Mouse (Mus musculus) brown adipose tissue, adult 24 weeks (tissue): ENCODE results near the gene Mapk12. TPM values are rescaled to one million over a fixed set of nuclear protein-coding genes. Genes with fewer than 3 reads are reported as not detected.

Source experiments
- polyA plus RNA-seq: library from polyadenylated mRNA; stranded (reverse); fragments of >200 nt; gene quantifications from 2 replicates; pipeline ENCODE4 v1.2.4, GENCODE M21; 2012; ENCODE audit not compliant: missing spikeins, insufficient read depth, insufficient read length

Mapk12 gene
- polyA plus RNA-seq, 1 experiment: 6.6 TPM

Other genes with a start within 250 kb of the Mapk12 start
- not detected in 2 replicates for gene Ttll8, start 186.3 kb downstream of the Mapk12 start, polyA plus RNA-seq
- not detected in 2 replicates for gene Mlc1, start 161.7 kb downstream of the Mapk12 start, polyA plus RNA-seq
- gene Mov10l1, start 157.8 kb downstream of the Mapk12 start, polyA plus RNA-seq: not detected in 2 replicates
- gene Panx2, start 81.0 kb downstream of the Mapk12 start, polyA plus RNA-seq: not detected in 2 replicates
- 20.4 and 23.3 TPM in 2 replicates for gene Trabd, start 65.6 kb downstream of the Mapk12 start, polyA plus RNA-seq
- 26.1 and 34.7 TPM in 2 replicates for gene Selenoo, start 51.6 kb downstream of the Mapk12 start, polyA plus RNA-seq
- 3.9 and 6.1 TPM in 2 replicates for gene Tubgcp6, start 17.6 kb downstream of the Mapk12 start, polyA plus RNA-seq
- gene Hdac10, start 12.0 kb downstream of the Mapk12 start, polyA plus RNA-seq: 4.6 and 6.8 TPM in 2 replicates
- 1.1 and 2.5 TPM in 2 replicates for gene Mapk11, start 8.9 kb upstream of the Mapk12 start, polyA plus RNA-seq
- 5.4 and 7.5 TPM in 2 replicates for gene Plxnb2, start 40.1 kb upstream of the Mapk12 start, polyA plus RNA-seq
- 1.8 and 2.2 TPM in 2 replicates for gene Dennd6b, start 55.8 kb upstream of the Mapk12 start, polyA plus RNA-seq
- gene Ppp6r2, start 70.8 kb upstream of the Mapk12 start, polyA plus RNA-seq: 23.0 and 25.7 TPM in 2 replicates
- 23.6 and 24.4 TPM in 2 replicates for gene Sbf1, start 174.6 kb upstream of the Mapk12 start, polyA plus RNA-seq
- gene Adm2, start 182.0 kb upstream of the Mapk12 start, polyA plus RNA-seq: not detected in 2 replicates
- gene Miox, start 193.7 kb upstream of the Mapk12 start, polyA plus RNA-seq: not detected in 2 replicates
- 10.6 and 12.7 TPM in 2 replicates for gene Lmf2, start 215.0 kb upstream of the Mapk12 start, polyA plus RNA-seq
- gene Ncaph2, start 215.0 kb upstream of the Mapk12 start, polyA plus RNA-seq: 59.3 and 60.2 TPM in 2 replicates
- gene Sco2, start 233.1 kb upstream of the Mapk12 start, polyA plus RNA-seq: 22.7 and 24.0 TPM in 2 replicates
- gene Tymp, start 236.3 kb upstream of the Mapk12 start, polyA plus RNA-seq: 0.55 TPM in 1 of 2 replicates, not detected in the other
- not detected in 2 replicates for gene Odf3b, start 238.6 kb upstream of the Mapk12 start, polyA plus RNA-seq
- not detected in 2 replicates for gene Klhdc7b, start 244.2 kb upstream of the Mapk12 start, polyA plus RNA-seq